17 mouse cellular contexts compared by ENCODE assay signal in genomic region chr16:96529896-96530568, GRCm38 (mm10).
A peak's percentile ranks its signal among the peaks of the same experiment; 100 is the strongest.
DNase-seq lines count a peak whose midpoint lies in the region; ATAC-seq lines count a peak whose summit lies in the region.
"Had no signal": no experiment of that assay in that cellular context is flagged by ENCODE, and none has a peak within 500 bp of the region (broad histone marks: within the 10 kb centered on the region; RNA-seq: fewer than 3 reads in every experiment).

No protein-coding gene starts in this region.

- 66% methylated on average over 9 of the region's 9 CpGs for WGBS in midbrain, embryonic 13.5 days
- 75% methylated on average over 9 of the region's 9 CpGs for WGBS in midbrain, embryonic 10.5 days
- 56% methylated on average over 9 of the region's 9 CpGs for WGBS in forebrain, embryonic 12.5 days
- WGBS in hindbrain, embryonic 14.5 days: 68% methylated on average over 9 of the region's 9 CpGs

- no peak overlapping the region for H3K4me3 ChIP-seq in midbrain, embryonic 13.5 days (replicated peaks)
- H3K4me3 ChIP-seq in midbrain, embryonic 10.5 days: no peak overlapping the region
- H3K4me3 ChIP-seq in forebrain, embryonic 12.5 days (replicated peaks): no peak overlapping the region
- no peak overlapping the region for H3K4me3 ChIP-seq in hindbrain, embryonic 14.5 days (replicated peaks; ENCODE audit: low read length)
- H3K4me3 ChIP-seq: erythroblast, embryonic 14.5 days had no signal

- H3K27me3 ChIP-seq in midbrain, embryonic 13.5 days: no peaks in the 10 kb centered on the region
- H3K27me3 ChIP-seq in midbrain, embryonic 10.5 days (ENCODE audit: low read depth, poor library complexity, severe bottlenecking): no peaks in the 10 kb centered on the region
- peaks cover 3% of the 10 kb centered on the region; the same call in 1 of the 2 replicates for H3K27me3 ChIP-seq in forebrain, embryonic 12.5 days
- no peaks in the 10 kb centered on the region for H3K27me3 ChIP-seq in hindbrain, embryonic 14.5 days (ENCODE audit: control insufficient read depth, insufficient read depth, low read length)

- no peak for DNase-seq in midbrain, embryonic 10.5 days (ENCODE audit: low spot score)
- no peak for DNase-seq in hindbrain, embryonic 14.5 days (ENCODE audit: low spot score)
- no peak for DNase-seq in gastrocnemius, postnatal 4 days (ENCODE audit: low spot score in 2 of 2)
- DNase-seq in left cerebral cortex, adult 11 months (ENCODE audit: low spot score): no peak
- no peak for DNase-seq in thymus, postnatal 36 days
- DNase-seq: adrenal gland, postnatal 10 days; cerebellum, adult 8-10 months; layer of hippocampus, adult 9-11 months; liver; lung, adult 2 months; lung, postnatal 4 days; right cerebral cortex, adult 18-20 months; spleen, adult 18-20 months had no signal

- H3K4me1 ChIP-seq in midbrain, embryonic 13.5 days (replicated peaks): peaks cover 10% of the 10 kb centered on the region
- H3K4me1 ChIP-seq in midbrain, embryonic 10.5 days: peaks cover 11% of the 10 kb centered on the region; the same call in 1 of the 2 replicates
- H3K4me1 ChIP-seq in forebrain, embryonic 12.5 days: peaks cover 8% of the 10 kb centered on the region; the same call in 1 of the 2 replicates
- no peaks in the 10 kb centered on the region for H3K4me1 ChIP-seq in hindbrain, embryonic 14.5 days (replicated peaks; ENCODE audit: control insufficient read depth, insufficient read depth, low read length)

- no peaks in the 10 kb centered on the region for H3K9me3 ChIP-seq in midbrain, embryonic 13.5 days
- H3K9me3 ChIP-seq in midbrain, embryonic 10.5 days (replicated peaks): no peaks in the 10 kb centered on the region
- no peaks in the 10 kb centered on the region for H3K9me3 ChIP-seq in forebrain, embryonic 12.5 days
- no peaks in the 10 kb centered on the region for H3K9me3 ChIP-seq in hindbrain, embryonic 14.5 days (ENCODE audit: control insufficient read depth, low read length)

- H3K36me3 ChIP-seq in midbrain, embryonic 13.5 days: no peaks in the 10 kb centered on the region
- no peaks in the 10 kb centered on the region for H3K36me3 ChIP-seq in midbrain, embryonic 10.5 days
- no peaks in the 10 kb centered on the region for H3K36me3 ChIP-seq in forebrain, embryonic 12.5 days (replicated peaks)
- no peaks in the 10 kb centered on the region for H3K36me3 ChIP-seq in hindbrain, embryonic 14.5 days (replicated peaks; ENCODE audit: control insufficient read depth, insufficient read depth)

- no peak overlapping the region for H3K4me2 ChIP-seq in midbrain, embryonic 13.5 days (replicated peaks)
- no peak overlapping the region for H3K4me2 ChIP-seq in forebrain, embryonic 12.5 days
- no peak overlapping the region for H3K4me2 ChIP-seq in hindbrain, embryonic 14.5 days (replicated peaks)

- H3K9ac ChIP-seq in midbrain, embryonic 13.5 days (replicated peaks): no peak overlapping the region
- H3K9ac ChIP-seq in forebrain, embryonic 12.5 days: no peak overlapping the region
- H3K9ac ChIP-seq in hindbrain, embryonic 14.5 days: no peak overlapping the region

- H3K27ac ChIP-seq in midbrain, embryonic 13.5 days: peak overlapping the region; percentile 65
- no peak overlapping the region for H3K27ac ChIP-seq in midbrain, embryonic 10.5 days (replicated peaks)
- H3K27ac ChIP-seq in forebrain, embryonic 12.5 days: peak overlapping the region; percentile 50; the same call in 1 of the 2 replicates
- H3K27ac ChIP-seq in hindbrain, embryonic 14.5 days: peak overlapping the region; percentile 45; the same call in 1 of the 2 replicates
- H3K27ac ChIP-seq: kidney, postnatal 0 days had no signal

- peak; percentile 77 for ATAC-seq in midbrain, embryonic 13.5 days
- ATAC-seq in forebrain, embryonic 12.5 days (ENCODE audit: low FRiP score): peak; percentile 49
- no peak for ATAC-seq in hindbrain, embryonic 14.5 days (ENCODE audit: low FRiP score)
